Mouse (Mus musculus) stomach, postnatal 0 days (tissue): Measurements from ENCODE around the gene Scimp. TPM values are rescaled to one million over a fixed set of nuclear protein-coding genes. Genes with fewer than 3 reads are reported as not detected.
"Not testable (repeated sequence)": the region's sequence is repeated elsewhere in the genome, so short reads cannot be mapped to it uniquely, and the experiment has no call there.

Experiments
- ATAC-seq: fragments of 200-750 bp; cut with Nextera tagmentation; 2 replicates; pipeline ENCODE4 v1.8.0; 2017; ENCODE audit not compliant: low FRiP score, low TSS enrichment
- DNase-seq: peaks from one replicate; pipeline ENCODE4 v3.0.0-alpha.2; 2016; ENCODE audit warnings: low spot score
- H3K27ac ChIP-seq: fragments of 300-500 bp; sonication (generic); replicated peaks from 2 replicates; pipeline ENCODE4 v1.5.1; 2014; ENCODE audit warnings: mild to moderate bottlenecking, control low read depth
- H3K27me3 ChIP-seq: fragments of 300-500 bp; sonication (generic); 2 replicates; pipeline ENCODE4 v1.6.1; 2014; ENCODE audit warnings: low read length; ENCODE audit not compliant: control insufficient read depth, insufficient read depth
- H3K36me3 ChIP-seq: fragments of 300-500 bp; sonication (generic); 2 replicates; pipeline ENCODE4 v1.6.1; 2014; ENCODE audit warnings: low read length, mixed read lengths; ENCODE audit not compliant: control insufficient read depth, insufficient read depth
- H3K4me1 ChIP-seq: fragments of 300-500 bp; sonication (generic); replicated peaks from 2 replicates; pipeline ENCODE4 v1.6.1; 2014; ENCODE audit warnings: antibody characterized with exemption; ENCODE audit not compliant: control insufficient read depth, insufficient read depth
- H3K4me2 ChIP-seq: fragments of 300-500 bp; sonication (generic); replicated peaks from 2 replicates; pipeline ENCODE4 v1.6.1; 2014; ENCODE audit warnings: low read depth, mild to moderate bottlenecking, control low read depth, moderate library complexity
- H3K4me3 ChIP-seq: fragments of 300-500 bp; sonication (generic); 2 replicates; pipeline ENCODE4 v1.5.1; 2014; ENCODE audit warnings: low read depth, low read length, control low read depth
- H3K9ac ChIP-seq: fragments of 300-500 bp; sonication (generic); 2 replicates; pipeline ENCODE4 v1.6.1; 2014; ENCODE audit warnings: mild to moderate bottlenecking, low read length, control low read depth, mixed read lengths
- H3K9me3 ChIP-seq: fragments of 300-500 bp; sonication (generic); 2 replicates; pipeline ENCODE4 v1.6.1; 2016; ENCODE audit warnings: low read length; ENCODE audit not compliant: control insufficient read depth
- CTCF ChIP-seq: IDR thresholded peaks from 2 replicates; pipeline ENCODE4 v1.5.1; 2016; ENCODE audit warnings: antibody characterized with exemption, low read depth, mild to moderate bottlenecking, moderate library complexity
- EP300 ChIP-seq: optimal IDR thresholded peaks from 2 replicates; pipeline ENCODE3; 2016; ENCODE audit warnings: antibody characterized with exemption
- WGBS: fragments of 180-500 bp; shearing (Covaris S2); extraction: QIAGEN DNeasy Blood & Tissue Kit; methylation state at CpG from one replicate; pipeline ENCODE4 v1.1.7; 2014; 5-methylcytosine and 5-hydroxymethylcytosine counted together
- polyA plus RNA-seq: library from polyadenylated mRNA; unstranded; fragments of >200 nt; fragmentation: Nextera tagmentation; extraction: Ambion mirVana; gene quantifications from 2 replicates; pipeline ENCODE4 v1.2.1, GENCODE M21; 2015

Gene Scimp
- polyA plus RNA-seq, 1 experiment from 2014 or later, result 0.63 TPM

- no peaks in the 10 kb centered on the region for H3K9me3 ChIP-seq
- H3K4me1 ChIP-seq, result no peaks in the 10 kb centered on the region
- H3K27ac ChIP-seq, result no peak overlapping the region
- H3K4me2 ChIP-seq, result no peak overlapping the region
- no peak overlapping the region for H3K4me3 ChIP-seq
- no peaks in the 10 kb centered on the region for H3K27me3 ChIP-seq
- TF ChIP-seq CTCF, result no peak
- TF ChIP-seq EP300, result no peak
- no peaks in the 10 kb centered on the region for H3K36me3 ChIP-seq
- ATAC-seq (no peak), DNase-seq (no peak)
- H3K9ac ChIP-seq, result no peak overlapping the region
- 80% methylated on average over 10 of the region's 10 CpGs for WGBS
These were observed 23.3 kb downstream of the Scimp start for GRCm38 (mm10) chr11:70788972-70789655.

GRCm38 (mm10) chr11:70787052-70787451 lies 25.3 kb downstream of the Scimp start:
- Histone ChIP-seq H3K36me3 (no peaks in the 10 kb centered on the region), H3K4me3 (no peak overlapping the region), H3K27me3 (no peaks in the 10 kb centered on the region), H3K27ac (no peak overlapping the region), H3K9me3 (no peaks in the 10 kb centered on the region), H3K4me1 (no peaks in the 10 kb centered on the region), H3K9ac (no peak overlapping the region), H3K4me2 (no peak overlapping the region)
- ATAC-seq (no peak), DNase-seq (no peak)
- 64% methylated on average over 11 of the region's 11 CpGs for WGBS
- TF ChIP-seq CTCF (no peak), EP300 (no peak)

- Histone ChIP-seq H3K9me3 (no peaks in the 10 kb centered on the region), H3K36me3 (no peaks in the 10 kb centered on the region), H3K4me1 (no peaks in the 10 kb centered on the region), H3K4me2 (no peak overlapping the region), H3K4me3 (no peak overlapping the region), H3K27ac (no peak overlapping the region), H3K9ac (no peak overlapping the region), H3K27me3 (no peaks in the 10 kb centered on the region)
- no peak for DNase-seq
- TF ChIP-seq CTCF (no peak), EP300 (no peak)
- ATAC-seq, result no peak
- 50% methylated on average over 2 of the region's 2 CpGs for WGBS
These were observed 26.5 kb downstream of the Scimp start for GRCm38 (mm10) chr11:70785908-70786307.

GRCm38 (mm10) chr11:70778058-70778457 lies 34.3 kb downstream of the Scimp start:
- H3K4me2 ChIP-seq, H3K27me3 ChIP-seq, H3K27ac ChIP-seq, H3K4me3 ChIP-seq, H3K9me3 ChIP-seq, H3K36me3 ChIP-seq, H3K4me1 ChIP-seq, DNase-seq, H3K9ac ChIP-seq: not testable (repeated sequence)
- WGBS, result 30% methylated on average over 6 of the region's 6 CpGs
- ATAC-seq, result peak; percentile 38; the same call in 1 of the 2 replicates
- peak; percentile 72 for TF ChIP-seq CTCF

- TF ChIP-seq CTCF (no peak), EP300 (no peak)
- Histone ChIP-seq H3K36me3 (peaks cover 3% of the 10 kb centered on the region; the same call in 1 of the 2 replicates), H3K9ac (no peak overlapping the region), H3K4me1 (no peaks in the 10 kb centered on the region), H3K4me2 (no peak overlapping the region), H3K9me3 (no peaks in the 10 kb centered on the region), H3K4me3 (no peak overlapping the region), H3K27ac (no peak overlapping the region), H3K27me3 (no peaks in the 10 kb centered on the region)
- WGBS, result 56% methylated on average over 6 of the region's 6 CpGs
- DNase-seq, result no peak
- no peak for ATAC-seq
These were observed 34.8 kb downstream of the Scimp start for GRCm38 (mm10) chr11:70777634-70778033.

- peak; percentile 96 for TF ChIP-seq CTCF
- TF ChIP-seq EP300, result no peak
- peaks cover 7% of the 10 kb centered on the region; the same call in 1 of the 2 replicates for H3K36me3 ChIP-seq
- H3K4me1 ChIP-seq, result no peaks in the 10 kb centered on the region
- H3K27ac ChIP-seq, result no peak overlapping the region
- H3K4me2 ChIP-seq, result no peak overlapping the region
- WGBS, result 27% methylated on average over 17 of the region's 17 CpGs
- DNase-seq (peak; percentile 82), ATAC-seq (peak; percentile 87)
- H3K9ac ChIP-seq, result no peak overlapping the region
- H3K9me3 ChIP-seq, result no peaks in the 10 kb centered on the region
- no peaks in the 10 kb centered on the region for H3K27me3 ChIP-seq
- H3K4me3 ChIP-seq, result no peak overlapping the region
These were observed 35.4 kb downstream of the Scimp start for GRCm38 (mm10) chr11:70776830-70777571.
